Mouse (Mus musculus): ENCODE results near the gene H2-Q4. TPM values are rescaled to one million over a fixed set of nuclear protein-coding genes. Genes with fewer than 3 reads are reported as not detected.
"Not testable (repeated sequence)": the region's sequence is repeated elsewhere in the genome, so short reads cannot be mapped to it uniquely, and the experiment has no call there.

Gene H2-Q4
- polyA plus RNA-seq, 1 experiment from 2014 or later, result 7.6 TPM

DNA sequence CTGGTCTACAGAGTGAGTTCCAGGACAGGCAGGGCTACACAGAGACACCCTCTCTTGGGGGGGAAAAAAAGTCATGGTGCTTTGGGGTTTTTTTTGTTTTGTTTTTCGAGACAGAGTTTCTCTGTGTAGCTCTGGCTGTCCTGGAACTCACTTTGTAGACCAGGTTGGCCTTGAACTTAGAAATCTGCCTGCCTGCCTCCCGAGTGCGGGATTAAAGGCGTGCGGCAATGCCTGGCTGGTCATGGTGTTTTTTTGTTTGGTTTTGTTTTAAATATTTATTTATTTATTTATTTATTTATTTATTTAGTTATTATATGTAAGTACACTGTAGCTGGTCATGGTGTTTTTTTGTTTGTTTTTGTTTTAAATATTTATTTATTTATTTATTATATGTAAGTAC is 42.9 kb downstream of the H2-Q4 start:
- WGBS, result 88% methylated on average over 5 of the region's 5 CpGs
- not testable (repeated sequence) for H3K4me1 ChIP-seq; H3K36me3 ChIP-seq; H3K9ac ChIP-seq; H3K4me2 ChIP-seq; H3K4me3 ChIP-seq; H3K27ac ChIP-seq; H3K9me3 ChIP-seq; ATAC-seq (ENCODE audit: borderline replicate concordance, extremely low read depth, low FRiP score, low TSS enrichment)
- peaks cover 38% of the 10 kb centered on the region for H3K27me3 ChIP-seq

DNA sequence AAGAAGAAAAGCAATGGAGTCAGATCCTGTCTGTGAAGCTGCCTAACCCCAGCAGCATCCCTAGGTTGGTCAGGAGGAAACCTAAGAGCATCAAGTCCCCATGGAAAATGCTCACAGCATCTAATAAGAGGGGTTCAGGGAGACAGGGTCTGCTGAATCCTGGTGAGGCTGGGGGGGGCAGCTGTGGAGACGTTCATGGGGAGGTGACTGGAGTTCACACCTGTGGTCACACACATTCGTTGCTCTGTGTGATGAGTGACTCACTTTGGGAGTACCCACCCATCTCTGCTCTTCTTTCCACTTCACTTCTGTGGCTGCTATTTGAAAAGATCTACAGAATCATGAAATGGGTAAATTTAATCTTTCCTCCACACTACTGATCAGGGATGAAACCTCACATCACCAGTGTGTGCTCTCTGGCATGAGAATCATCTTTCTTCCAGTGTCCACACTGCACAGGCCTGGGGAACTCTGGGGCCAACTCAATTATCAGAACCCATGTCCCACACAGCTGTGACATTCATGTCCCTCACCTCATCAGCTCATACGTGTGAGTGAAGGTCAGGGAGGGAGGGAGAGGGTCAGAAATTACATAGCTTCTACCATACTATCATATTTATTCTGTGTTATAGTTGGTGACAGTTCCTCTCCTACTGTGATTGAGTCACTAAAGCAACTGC is 43.9 kb downstream of the H2-Q4 start:
- H3K27me3 ChIP-seq, result peaks cover 38% of the 10 kb centered on the region
- not testable (repeated sequence) for H3K27ac ChIP-seq; H3K9me3 ChIP-seq; ATAC-seq (ENCODE audit: borderline replicate concordance, extremely low read depth, low FRiP score, low TSS enrichment); H3K9ac ChIP-seq; H3K4me1 ChIP-seq; H3K36me3 ChIP-seq; H3K4me3 ChIP-seq; H3K4me2 ChIP-seq
- 50% methylated on average over 3 of the region's 3 CpGs for WGBS

DNA sequence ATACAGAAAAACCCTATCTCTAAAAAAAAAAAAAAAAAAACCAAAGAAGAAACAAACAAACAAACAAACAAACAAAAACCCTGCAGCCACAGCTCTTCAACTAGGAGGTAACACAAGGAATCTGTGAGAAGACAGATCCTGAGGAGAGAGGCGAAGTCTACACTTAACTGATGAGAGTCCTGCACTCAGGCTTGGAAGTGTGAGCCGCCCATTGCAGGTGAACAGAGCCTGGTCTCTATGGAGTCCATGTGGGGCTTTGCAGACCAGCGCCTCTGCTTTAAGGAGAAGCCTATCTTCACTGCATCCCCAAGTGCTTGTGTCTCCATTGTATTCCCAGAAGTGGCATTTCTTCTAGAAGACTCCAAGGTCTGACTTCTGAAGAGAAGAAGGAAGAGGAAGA is 44.7 kb downstream of the H2-Q4 start:
- not testable (repeated sequence) for H3K9ac ChIP-seq; H3K4me1 ChIP-seq; ATAC-seq (ENCODE audit: borderline replicate concordance, extremely low read depth, low FRiP score, low TSS enrichment); H3K9me3 ChIP-seq; H3K4me3 ChIP-seq; H3K36me3 ChIP-seq; H3K27ac ChIP-seq; H3K4me2 ChIP-seq
- H3K27me3 ChIP-seq, result peaks cover 38% of the 10 kb centered on the region
- 79% methylated on average over 3 of the region's 3 CpGs for WGBS

DNA sequence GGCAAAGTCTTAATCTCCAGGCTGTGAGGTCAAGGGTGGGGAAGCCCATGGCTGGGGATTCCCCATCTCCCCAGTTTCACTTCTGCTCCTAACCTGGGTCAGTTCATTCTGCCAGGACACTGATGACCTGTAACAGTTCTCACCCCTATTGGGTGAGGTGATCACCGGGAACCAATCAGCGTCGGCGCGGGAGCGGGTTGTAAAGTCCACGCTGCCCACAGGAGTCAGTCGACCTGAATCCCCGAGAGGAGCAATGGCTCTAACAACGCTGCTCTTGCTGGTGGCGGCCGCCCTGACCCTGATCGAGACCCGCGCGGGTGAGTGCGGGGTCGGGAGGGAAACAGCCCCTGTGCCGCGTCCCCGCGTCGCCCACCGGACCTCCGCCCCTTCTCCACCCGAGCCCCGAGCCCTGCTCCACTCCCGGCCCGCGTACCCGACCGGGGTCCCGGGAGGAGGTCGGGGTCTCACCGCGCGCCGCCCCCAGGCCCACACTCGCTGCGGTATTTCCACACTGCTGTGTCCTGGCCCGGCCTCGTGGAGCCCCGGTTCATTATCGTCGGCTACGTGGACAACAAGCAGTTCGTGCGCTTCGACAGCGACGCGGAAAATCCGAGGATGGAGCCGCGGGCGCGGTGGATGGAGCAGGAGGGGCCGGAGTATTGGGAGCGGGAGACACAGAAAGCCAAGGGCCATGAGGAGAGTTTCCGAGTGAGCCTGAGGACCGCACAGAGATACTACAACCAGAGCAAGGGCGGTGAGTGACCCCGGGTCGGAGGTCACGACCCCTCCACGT is 45.4 kb downstream of the H2-Q4 start, which contains the start of gene H2-Q6:
Gene H2-Q6, plus strand, starts transcription at position 227 of the 793 bp plus-strand sequence.
- H3K9ac ChIP-seq, H3K27ac ChIP-seq, H3K36me3 ChIP-seq, H3K9me3 ChIP-seq, H3K4me1 ChIP-seq: not testable (repeated sequence)
- 1% methylated on average over 58 of the region's 66 CpGs for WGBS
- H3K4me2 ChIP-seq, result peak within 1 kb of the TSS; percentile 70
- peaks cover 43% of the 10 kb centered on the region for H3K27me3 ChIP-seq
- H3K4me3 ChIP-seq, result peak within 1 kb of the TSS; percentile 33
- peak; percentile 58; the same call in 1 of the 2 replicates for ATAC-seq (ENCODE audit: borderline replicate concordance, extremely low read depth, low FRiP score, low TSS enrichment)

DNA sequence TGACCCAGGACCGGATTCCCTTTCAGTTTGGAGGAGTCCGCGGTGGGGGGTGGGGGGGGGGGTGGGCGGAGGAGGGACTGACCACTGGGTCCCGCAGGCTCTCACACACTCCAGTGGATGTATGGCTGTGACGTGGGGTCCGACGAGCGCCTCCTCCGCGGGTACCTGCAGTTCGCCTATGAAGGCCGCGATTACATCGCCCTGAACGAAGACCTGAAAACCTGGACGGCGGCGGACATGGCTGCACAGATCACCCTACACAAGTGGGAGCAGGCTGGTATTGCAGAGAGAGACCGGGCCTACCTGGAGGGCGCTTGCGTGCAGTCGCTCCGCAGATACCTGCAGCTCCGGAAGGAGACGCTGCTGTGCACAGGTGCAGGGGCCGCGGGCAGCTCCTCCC is 46.1 kb downstream of the H2-Q4 start:
- H3K4me1 ChIP-seq, H3K36me3 ChIP-seq, H3K9me3 ChIP-seq, H3K27ac ChIP-seq, H3K9ac ChIP-seq: not testable (repeated sequence)
- Histone ChIP-seq H3K4me2 (peak overlapping the region; percentile 70), H3K4me3 (peak overlapping the region; percentile 33), H3K27me3 (peaks cover 43% of the 10 kb centered on the region)
- WGBS, result 17% methylated on average over 28 of the region's 28 CpGs
- ATAC-seq (ENCODE audit: borderline replicate concordance, extremely low read depth, low FRiP score, low TSS enrichment), result 0 out of 2 replicates have a peak, but pooled peaks have one; percentile 47

DNA sequence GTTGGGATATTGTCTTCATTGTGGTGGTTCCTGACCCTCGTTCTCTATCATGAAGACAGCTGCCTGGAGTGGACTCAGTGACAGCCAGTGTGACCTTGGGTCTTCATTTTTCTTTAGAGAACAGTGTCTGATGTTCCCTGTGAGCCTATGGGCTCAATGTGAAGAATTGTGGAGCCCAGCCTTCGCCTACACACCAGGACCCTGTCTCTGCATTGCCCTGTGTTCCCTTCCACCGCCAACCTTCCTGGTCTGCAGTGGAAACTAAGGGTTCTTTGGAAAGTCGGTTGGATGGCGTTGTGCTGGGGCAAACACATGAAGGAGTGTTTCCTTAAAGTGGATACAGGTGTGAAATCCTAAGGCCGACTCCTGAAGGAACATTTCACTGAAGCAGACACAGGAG is 49.5 kb downstream of the H2-Q4 start:
- H3K4me3 ChIP-seq; H3K4me2 ChIP-seq; H3K9ac ChIP-seq; H3K9me3 ChIP-seq; ATAC-seq (ENCODE audit: borderline replicate concordance, extremely low read depth, low FRiP score, low TSS enrichment); H3K4me1 ChIP-seq; H3K27ac ChIP-seq; H3K36me3 ChIP-seq: not testable (repeated sequence)
- peaks cover 29% of the 10 kb centered on the region for H3K27me3 ChIP-seq
- WGBS, result 84% methylated on average over 6 of the region's 6 CpGs

DNA sequence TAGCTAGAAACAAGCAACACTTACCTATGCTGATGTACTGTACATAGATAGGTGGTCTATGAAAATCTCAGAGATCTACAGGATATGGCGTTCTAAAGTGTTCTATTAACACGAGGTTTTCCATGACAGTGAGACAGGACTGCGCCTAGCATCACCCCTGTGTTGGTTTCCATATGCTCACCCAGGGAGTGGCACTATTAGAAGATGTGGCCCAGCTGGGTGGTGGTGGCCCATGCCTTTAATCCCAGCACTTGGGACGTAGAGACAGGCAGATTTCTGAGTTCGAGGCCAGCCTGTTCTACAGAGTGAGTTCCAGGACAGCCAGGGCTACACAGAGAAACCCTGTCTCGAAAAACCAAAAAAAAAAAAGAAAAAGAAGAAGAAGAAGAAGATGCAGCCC is 51.3 kb downstream of the H2-Q4 start:
- not testable (repeated sequence) for H3K36me3 ChIP-seq; ATAC-seq (ENCODE audit: borderline replicate concordance, extremely low read depth, low FRiP score, low TSS enrichment); H3K4me1 ChIP-seq; H3K4me2 ChIP-seq; H3K9ac ChIP-seq; H3K9me3 ChIP-seq; H3K27ac ChIP-seq; H3K4me3 ChIP-seq
- peaks cover 13% of the 10 kb centered on the region for H3K27me3 ChIP-seq
- 75% methylated on average over 6 of the region's 6 CpGs for WGBS

DNA sequence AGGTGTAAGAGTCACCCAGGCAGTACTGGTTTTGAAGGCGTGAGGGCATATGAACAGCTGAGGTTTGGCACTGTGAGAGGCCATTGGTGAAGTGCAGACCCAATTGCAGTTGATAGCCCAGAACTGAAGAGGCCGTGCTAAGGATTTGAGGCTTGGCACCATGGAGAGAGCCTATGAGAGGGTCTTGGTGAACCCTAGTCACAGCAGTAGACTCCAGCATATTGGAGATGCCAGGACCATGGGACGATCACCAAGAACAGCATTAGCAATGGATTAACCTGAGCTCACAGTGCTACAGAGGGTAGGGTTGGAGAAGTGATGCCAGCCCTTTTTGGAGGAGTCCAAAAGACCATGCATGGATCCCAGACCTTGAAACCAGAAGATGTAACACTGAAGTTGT is 52.8 kb downstream of the H2-Q4 start:
- H3K27ac ChIP-seq; H3K4me1 ChIP-seq; H3K27me3 ChIP-seq; H3K9ac ChIP-seq; ATAC-seq (ENCODE audit: borderline replicate concordance, extremely low read depth, low FRiP score, low TSS enrichment); H3K9me3 ChIP-seq; H3K4me3 ChIP-seq; H3K4me2 ChIP-seq; H3K36me3 ChIP-seq: not testable (repeated sequence)
- 81% methylated on average over 3 of the region's 3 CpGs for WGBS

DNA sequence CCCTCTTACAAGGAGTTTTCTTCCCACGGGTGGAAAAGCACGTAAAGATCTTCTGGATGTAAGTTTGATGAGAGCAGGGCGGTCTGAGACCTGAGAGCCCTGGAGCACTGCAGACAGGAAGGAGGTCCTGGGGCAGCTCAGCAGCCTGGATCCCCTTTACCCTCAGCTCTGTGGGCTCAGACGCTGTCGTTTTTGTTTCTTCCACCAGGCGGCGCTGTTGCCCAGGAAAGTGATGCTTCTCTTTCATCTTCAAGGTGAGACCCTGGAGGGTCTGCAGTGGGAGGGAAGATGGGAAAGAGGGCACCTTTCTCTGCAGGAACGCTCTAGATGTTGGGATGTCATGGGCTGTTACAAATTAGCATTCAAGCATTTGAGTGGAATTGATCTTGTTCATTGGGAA is 55.4 kb downstream of the H2-Q4 start:
- H3K9ac ChIP-seq, H3K4me1 ChIP-seq: not testable (repeated sequence)

More for the DNA sequence above, 55.4 kb downstream of the H2-Q4 start:
- H3K36me3 ChIP-seq; ATAC-seq (ENCODE audit: borderline replicate concordance, extremely low read depth, low FRiP score, low TSS enrichment); H3K9me3 ChIP-seq; H3K27ac ChIP-seq; H3K4me3 ChIP-seq; H3K4me2 ChIP-seq: not testable (repeated sequence)
- H3K27me3 ChIP-seq, result peaks cover 15% of the 10 kb centered on the region
- 6% methylated on average over 8 of the region's 8 CpGs for WGBS

Other genes with a start within 250 kb of the H2-Q4 start
- 1.0 and 3.9 TPM in 2 replicates for gene Apom, start 247.6 kb upstream of the H2-Q4 start, polyA plus RNA-seq (2015; fragmentation: Nextera tagmentation; extraction: Ambion mirVana)
- gene Bag6, start 244.4 kb upstream of the H2-Q4 start, polyA plus RNA-seq (2015; fragmentation: Nextera tagmentation; extraction: Ambion mirVana), result 48.6 and 51.2 TPM in 2 replicates
- gene Prrc2a, start 214.7 kb upstream of the H2-Q4 start, polyA plus RNA-seq (2015; fragmentation: Nextera tagmentation; extraction: Ambion mirVana), result 169 and 179 TPM in 2 replicates
- 6.9 and 9.0 TPM in 2 replicates for gene Aif1, start 203.5 kb upstream of the H2-Q4 start, polyA plus RNA-seq (2015; fragmentation: Nextera tagmentation; extraction: Ambion mirVana)
- 12.1 and 13.0 TPM in 2 replicates for gene Lst1, start 191.2 kb upstream of the H2-Q4 start, polyA plus RNA-seq (2015; fragmentation: Nextera tagmentation; extraction: Ambion mirVana)
- gene Ltb, start 185.2 kb upstream of the H2-Q4 start, polyA plus RNA-seq (2015; fragmentation: Nextera tagmentation; extraction: Ambion mirVana), result 0.65 and 2.2 TPM in 2 replicates
- gene Tnf, start 177.6 kb upstream of the H2-Q4 start, polyA plus RNA-seq (2015; fragmentation: Nextera tagmentation; extraction: Ambion mirVana), result 0.16 TPM in 1 of 2 replicates, not detected in the other
- 0.11 and 0.21 TPM in 2 replicates for gene Lta, start 174.3 kb upstream of the H2-Q4 start, polyA plus RNA-seq (2015; fragmentation: Nextera tagmentation; extraction: Ambion mirVana)
- gene Gm16181, start 158.8 kb upstream of the H2-Q4 start, polyA plus RNA-seq (2015; fragmentation: Nextera tagmentation; extraction: Ambion mirVana), result 0.70 and 0.75 TPM in 2 replicates
- gene Atp6v1g2, start 146.0 kb upstream of the H2-Q4 start, polyA plus RNA-seq (2015; fragmentation: Nextera tagmentation; extraction: Ambion mirVana), result 3.4 and 4.3 TPM in 2 replicates
- gene Nfkbil1, start 143.8 kb upstream of the H2-Q4 start, polyA plus RNA-seq (2015; fragmentation: Nextera tagmentation; extraction: Ambion mirVana), result 13.2 and 13.4 TPM in 2 replicates
- 512 and 523 TPM in 2 replicates for gene Ddx39b, start 137.9 kb upstream of the H2-Q4 start, polyA plus RNA-seq (2015; fragmentation: Nextera tagmentation; extraction: Ambion mirVana)
- gene H2-D1, start 116.9 kb upstream of the H2-Q4 start, polyA plus RNA-seq (2015; fragmentation: Nextera tagmentation; extraction: Ambion mirVana), result 114 and 138 TPM in 2 replicates
- gene H2-Q1, start 59.2 kb upstream of the H2-Q4 start, polyA plus RNA-seq (2015; fragmentation: Nextera tagmentation; extraction: Ambion mirVana), result 0.20 and 0.24 TPM in 2 replicates
- gene H2-Q2, start 37.4 kb upstream of the H2-Q4 start, polyA plus RNA-seq (2015; fragmentation: Nextera tagmentation; extraction: Ambion mirVana), result 6.6 and 7.1 TPM in 2 replicates
- gene H2-Q6, start 45.2 kb downstream of the H2-Q4 start, polyA plus RNA-seq (2015; fragmentation: Nextera tagmentation; extraction: Ambion mirVana), result 0.76 and 1.1 TPM in 2 replicates
- gene H2-Q7, start 59.5 kb downstream of the H2-Q4 start, polyA plus RNA-seq (2015; fragmentation: Nextera tagmentation; extraction: Ambion mirVana), result 6.9 and 8.3 TPM in 2 replicates
- 0.64 and 1.7 TPM in 2 replicates for gene H2-Q10, start 90.5 kb downstream of the H2-Q4 start, polyA plus RNA-seq (2015; fragmentation: Nextera tagmentation; extraction: Ambion mirVana)
- gene Pou5f1, start 126.4 kb downstream of the H2-Q4 start, polyA plus RNA-seq (2015; fragmentation: Nextera tagmentation; extraction: Ambion mirVana), result 0.11 and 0.14 TPM in 2 replicates
- gene Tcf19, start 137.2 kb downstream of the H2-Q4 start, polyA plus RNA-seq (2015; fragmentation: Nextera tagmentation; extraction: Ambion mirVana), result 92.0 and 92.1 TPM in 2 replicates
- 21.2 and 23.3 TPM in 2 replicates for gene Cchcr1, start 137.5 kb downstream of the H2-Q4 start, polyA plus RNA-seq (2015; fragmentation: Nextera tagmentation; extraction: Ambion mirVana)
- gene Psors1c2, start 153.6 kb downstream of the H2-Q4 start, polyA plus RNA-seq (2015; fragmentation: Nextera tagmentation; extraction: Ambion mirVana), result 0.78 and 1.1 TPM in 2 replicates
- 0.08 TPM in 1 of 2 replicates, not detected in the other for gene Cdsn, start 172.5 kb downstream of the H2-Q4 start, polyA plus RNA-seq (2015; fragmentation: Nextera tagmentation; extraction: Ambion mirVana)
- gene 2300002M23Rik, start 187.8 kb downstream of the H2-Q4 start, polyA plus RNA-seq (2015; fragmentation: Nextera tagmentation; extraction: Ambion mirVana), result 0.30 TPM in 1 of 2 replicates, not detected in the other
- gene Sfta2, start 221.9 kb downstream of the H2-Q4 start, polyA plus RNA-seq (2015; fragmentation: Nextera tagmentation; extraction: Ambion mirVana), result 111 and 121 TPM in 2 replicates
- not detected in 2 replicates for gene Gm9573, start 247.0 kb downstream of the H2-Q4 start, polyA plus RNA-seq (2015; fragmentation: Nextera tagmentation; extraction: Ambion mirVana)

Measured in lung, embryonic 15.5 days (tissue).